Mouse (Mus musculus): ENCODE data around the gene Yae1d1. TPM values are rescaled to one million over a fixed set of nuclear protein-coding genes. Genes with fewer than 3 reads are reported as not detected.

Yae1d1 gene
- polyA plus RNA-seq (2011; ENCODE audit: insufficient read depth, insufficient read length, low read depth, missing spikeins): 30.3 and 37.4 TPM in 2 replicates

DNA sequence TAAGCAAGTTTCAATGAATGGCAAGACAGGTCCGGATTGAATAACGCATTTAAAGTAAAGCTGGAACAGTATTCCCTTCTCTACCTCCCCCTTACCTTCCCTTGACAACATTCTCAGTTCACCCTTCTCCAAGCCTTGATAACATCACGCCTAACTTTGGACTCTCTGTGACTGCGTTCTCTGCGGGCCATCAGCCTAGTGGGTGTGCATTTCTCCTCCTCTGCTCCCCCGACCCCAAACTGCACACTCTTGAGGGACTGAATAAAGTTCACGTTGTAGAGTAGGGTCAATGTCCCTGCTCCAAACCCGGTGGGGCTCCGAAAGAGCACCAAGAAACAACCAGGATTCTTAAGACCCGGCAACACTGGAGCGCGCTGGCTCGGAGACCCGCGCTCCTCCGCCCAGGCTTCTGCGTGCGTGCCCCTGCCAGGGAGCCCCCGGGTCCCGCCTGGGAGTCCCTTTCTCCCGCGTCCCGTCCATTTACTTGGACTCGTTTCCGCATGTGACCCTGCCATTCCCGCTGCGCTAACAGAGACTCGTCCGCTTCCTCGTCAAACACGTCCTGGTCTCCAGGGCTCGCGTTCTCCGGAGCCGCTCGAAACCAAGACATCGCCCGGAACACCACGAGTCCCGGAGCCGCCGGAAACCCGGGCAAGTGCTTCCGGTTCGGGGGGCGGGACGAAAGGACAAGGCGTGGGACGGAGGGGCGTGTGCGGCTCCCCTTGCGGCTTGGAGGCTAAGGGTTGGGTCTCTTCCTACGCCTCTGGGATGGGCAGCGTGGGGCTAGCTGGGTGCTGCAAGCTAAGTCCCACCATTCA lies at the start of gene Yae1d1:
TSS of gene Yae1d1 (minus strand) at position 653 of the 818 bp plus-strand sequence.
- Histone ChIP-seq H3K4me3 (ENCODE audit: low read depth, low read length) (peak within 1 kb of the TSS; percentile 100), H3K36me3 (ENCODE audit: control insufficient read depth, insufficient read depth, low read length, poor library complexity, severe bottlenecking) (peaks cover 7% of the 10 kb centered on the region), H3K27me3 (ENCODE audit: control insufficient read depth, insufficient read depth, low read length, poor library complexity, severe bottlenecking) (no peaks in the 10 kb centered on the region), H3K9me3 (replicated peaks; ENCODE audit: control insufficient read depth, insufficient read depth, low read length, poor library complexity, severe bottlenecking) (no peaks in the 10 kb centered on the region), H3K9ac (ENCODE audit: low read depth, poor library complexity, severe bottlenecking) (peak within 1 kb of the TSS; percentile 83), H3K27ac (ENCODE audit: insufficient read depth, low read length) (peak within 1 kb of the TSS; percentile 8; the same call in 1 of the 2 replicates), H3K4me1 (ENCODE audit: control insufficient read depth, insufficient read depth, low read length) (no peaks in the 10 kb centered on the region)
- TF ChIP-seq CTCF (IDR thresholded peaks at IDR 0.05; ENCODE audit: low read depth, low read length): peak; percentile 48
- no peak for TF ChIP-seq EP300 (IDR thresholded peaks at IDR 0.05; ENCODE audit: insufficient read depth, low read depth, low read length)
- TF ChIP-seq POLR2A (IDR thresholded peaks at IDR 0.05; ENCODE audit: insufficient read depth, low read length): peak; percentile 40

GRCm38 (mm10) chr13:18038814-18039213 lies 45.7 kb upstream of the Yae1d1 start:
- Histone ChIP-seq H3K27ac (ENCODE audit: insufficient read depth, low read length) (no peak overlapping the region), H3K9ac (ENCODE audit: low read depth, poor library complexity, severe bottlenecking) (no peak overlapping the region), H3K36me3 (ENCODE audit: control insufficient read depth, insufficient read depth, low read length, poor library complexity, severe bottlenecking) (no peaks in the 10 kb centered on the region), H3K9me3 (replicated peaks; ENCODE audit: control insufficient read depth, insufficient read depth, low read length, poor library complexity, severe bottlenecking) (no peaks in the 10 kb centered on the region), H3K4me3 (ENCODE audit: low read depth, low read length) (no peak overlapping the region), H3K4me1 (ENCODE audit: control insufficient read depth, insufficient read depth, low read length) (peaks cover 2% of the 10 kb centered on the region), H3K27me3 (ENCODE audit: control insufficient read depth, insufficient read depth, low read length, poor library complexity, severe bottlenecking) (no peaks in the 10 kb centered on the region)
- TF ChIP-seq POLR2A (IDR thresholded peaks at IDR 0.05; ENCODE audit: insufficient read depth, low read length): no peak
- no peak for TF ChIP-seq CTCF (IDR thresholded peaks at IDR 0.05; ENCODE audit: low read depth, low read length)
- TF ChIP-seq EP300 (IDR thresholded peaks at IDR 0.05; ENCODE audit: insufficient read depth, low read depth, low read length): no peak

- Histone ChIP-seq H3K4me1 (ENCODE audit: control insufficient read depth, insufficient read depth, low read length) (no peaks in the 10 kb centered on the region), H3K4me3 (ENCODE audit: low read depth, low read length) (no peak overlapping the region), H3K27me3 (ENCODE audit: control insufficient read depth, insufficient read depth, low read length, poor library complexity, severe bottlenecking) (no peaks in the 10 kb centered on the region), H3K36me3 (ENCODE audit: control insufficient read depth, insufficient read depth, low read length, poor library complexity, severe bottlenecking) (no peaks in the 10 kb centered on the region), H3K9me3 (replicated peaks; ENCODE audit: control insufficient read depth, insufficient read depth, low read length, poor library complexity, severe bottlenecking) (no peaks in the 10 kb centered on the region), H3K9ac (ENCODE audit: low read depth, poor library complexity, severe bottlenecking) (no peak overlapping the region), H3K27ac (ENCODE audit: insufficient read depth, low read length) (no peak overlapping the region)
- no peak for TF ChIP-seq EP300 (IDR thresholded peaks at IDR 0.05; ENCODE audit: insufficient read depth, low read depth, low read length)
- TF ChIP-seq POLR2A (IDR thresholded peaks at IDR 0.05; ENCODE audit: insufficient read depth, low read length): no peak
Observed at GRCm38 (mm10) chr13:18016604-18017003, 23.5 kb upstream of the Yae1d1 start.

DNA sequence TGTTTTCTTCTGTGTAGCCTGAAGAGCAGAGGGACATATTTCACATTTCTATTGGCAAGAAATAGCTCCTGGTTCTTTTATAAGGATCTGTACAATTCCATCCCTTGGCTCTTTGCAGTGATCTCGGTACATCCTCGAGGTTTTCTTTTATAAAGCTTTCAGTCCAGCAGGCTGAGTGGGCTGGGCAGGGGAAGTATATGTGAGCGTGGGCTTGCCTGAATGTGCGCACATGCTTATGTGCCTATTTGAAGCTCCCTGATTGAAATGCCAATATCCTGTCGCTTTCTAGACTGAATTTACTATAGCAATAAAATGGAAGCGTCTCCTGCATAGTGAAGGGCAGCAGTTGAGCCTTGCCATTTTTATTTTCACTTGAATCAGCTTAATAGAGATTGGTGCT lies 20.1 kb upstream of the Yae1d1 start:
- H3K4me1 ChIP-seq (ENCODE audit: control insufficient read depth, insufficient read depth, low read length): no peaks in the 10 kb centered on the region
- no peak overlapping the region for H3K9ac ChIP-seq (ENCODE audit: low read depth, poor library complexity, severe bottlenecking)
- H3K36me3 ChIP-seq (ENCODE audit: control insufficient read depth, insufficient read depth, low read length, poor library complexity, severe bottlenecking): no peaks in the 10 kb centered on the region
- no peak overlapping the region for H3K4me3 ChIP-seq (ENCODE audit: low read depth, low read length)
- H3K27ac ChIP-seq (ENCODE audit: insufficient read depth, low read length): no peak overlapping the region
- TF ChIP-seq POLR2A (IDR thresholded peaks at IDR 0.05; ENCODE audit: insufficient read depth, low read length) (no peak), EP300 (IDR thresholded peaks at IDR 0.05; ENCODE audit: insufficient read depth, low read depth, low read length) (no peak), CTCF (IDR thresholded peaks at IDR 0.05; ENCODE audit: low read depth, low read length) (no peak)
- H3K9me3 ChIP-seq (replicated peaks; ENCODE audit: control insufficient read depth, insufficient read depth, low read length, poor library complexity, severe bottlenecking): no peaks in the 10 kb centered on the region
- H3K27me3 ChIP-seq (ENCODE audit: control insufficient read depth, insufficient read depth, low read length, poor library complexity, severe bottlenecking): no peaks in the 10 kb centered on the region

- Histone ChIP-seq H3K27ac (ENCODE audit: insufficient read depth, low read length) (no peak overlapping the region), H3K4me3 (ENCODE audit: low read depth, low read length) (no peak overlapping the region), H3K4me1 (ENCODE audit: control insufficient read depth, insufficient read depth, low read length) (no peaks in the 10 kb centered on the region), H3K27me3 (ENCODE audit: control insufficient read depth, insufficient read depth, low read length, poor library complexity, severe bottlenecking) (no peaks in the 10 kb centered on the region), H3K9me3 (replicated peaks; ENCODE audit: control insufficient read depth, insufficient read depth, low read length, poor library complexity, severe bottlenecking) (no peaks in the 10 kb centered on the region), H3K9ac (ENCODE audit: low read depth, poor library complexity, severe bottlenecking) (no peak overlapping the region), H3K36me3 (ENCODE audit: control insufficient read depth, insufficient read depth, low read length, poor library complexity, severe bottlenecking) (no peaks in the 10 kb centered on the region)
- TF ChIP-seq CTCF (IDR thresholded peaks at IDR 0.05; ENCODE audit: low read depth, low read length) (no peak), EP300 (IDR thresholded peaks at IDR 0.05; ENCODE audit: insufficient read depth, low read depth, low read length) (no peak), POLR2A (IDR thresholded peaks at IDR 0.05; ENCODE audit: insufficient read depth, low read length) (no peak)
Observed at GRCm38 (mm10) chr13:18011055-18011454, 17.9 kb upstream of the Yae1d1 start.

DNA sequence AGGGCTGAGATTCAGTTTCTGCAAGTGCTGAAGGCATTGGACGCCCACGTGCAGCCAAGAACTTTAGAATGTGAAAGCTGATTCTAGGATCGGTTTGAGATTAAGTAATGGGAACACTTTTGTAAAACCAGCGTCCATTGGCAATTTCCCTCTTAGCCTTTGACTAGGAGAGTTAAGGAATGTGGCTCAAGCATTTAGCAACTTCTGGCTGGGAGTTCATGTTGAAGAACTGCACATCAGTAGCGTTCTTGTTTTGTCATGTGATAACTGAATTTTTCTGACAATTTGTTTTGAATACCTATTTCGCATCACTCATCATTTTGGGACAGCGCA lies 332 bp upstream of the Yae1d1 start:
- H3K9ac ChIP-seq (ENCODE audit: low read depth, poor library complexity, severe bottlenecking): peak overlapping the region; percentile 4; the same call in 1 of the 2 replicates
- no peaks in the 10 kb centered on the region for H3K4me1 ChIP-seq (ENCODE audit: control insufficient read depth, insufficient read depth, low read length)
- H3K4me3 ChIP-seq (ENCODE audit: low read depth, low read length): peak overlapping the region; percentile 52
- H3K27me3 ChIP-seq (ENCODE audit: control insufficient read depth, insufficient read depth, low read length, poor library complexity, severe bottlenecking): no peaks in the 10 kb centered on the region
- TF ChIP-seq CTCF (IDR thresholded peaks at IDR 0.05; ENCODE audit: low read depth, low read length): no peak
- no peaks in the 10 kb centered on the region for H3K9me3 ChIP-seq (replicated peaks; ENCODE audit: control insufficient read depth, insufficient read depth, low read length, poor library complexity, severe bottlenecking)
- no peak overlapping the region for H3K27ac ChIP-seq (ENCODE audit: insufficient read depth, low read length)
- H3K36me3 ChIP-seq (ENCODE audit: control insufficient read depth, insufficient read depth, low read length, poor library complexity, severe bottlenecking): peaks cover 7% of the 10 kb centered on the region

All from ES-Bruce4 (cell line).